Mouse (Mus musculus): ENCODE data around the gene Pard3b.

- TF ChIP-seq POLR2A (IDR thresholded peaks at IDR 0.05; ENCODE audit: insufficient read depth, low read depth, low read length) (no peak), CTCF (IDR thresholded peaks at IDR 0.05; ENCODE audit: insufficient read depth, low read depth, low read length) (no peak)
Observed at GRCm38 (mm10) chr1:61751008-61751407, 112.4 kb downstream of the Pard3b start.
